Mouse (Mus musculus) brain, embryonic 14.5 days (tissue): Measurements from ENCODE around the gene Polk.

Source experiments
- CTCF ChIP-seq: fragments of 200-500 bp; IDR thresholded peaks from 2 replicates; pipeline ENCODE4 v1.5.1; 2012; ENCODE audit warnings: inconsistent platforms, mild to moderate bottlenecking, moderate library complexity, borderline replicate concordance; ENCODE audit not compliant: insufficient read depth, insufficient read length; ENCODE audit errors: extremely low read depth
- POLR2A ChIP-seq: fragments of 200-500 bp; IDR thresholded peaks from 2 replicates; pipeline ENCODE4 v1.6.1; 2012; ENCODE audit warnings: mild to moderate bottlenecking, inconsistent platforms, borderline replicate concordance; ENCODE audit not compliant: poor library complexity, insufficient read depth, insufficient read length, severe bottlenecking; ENCODE audit errors: extremely low read depth

DNA sequence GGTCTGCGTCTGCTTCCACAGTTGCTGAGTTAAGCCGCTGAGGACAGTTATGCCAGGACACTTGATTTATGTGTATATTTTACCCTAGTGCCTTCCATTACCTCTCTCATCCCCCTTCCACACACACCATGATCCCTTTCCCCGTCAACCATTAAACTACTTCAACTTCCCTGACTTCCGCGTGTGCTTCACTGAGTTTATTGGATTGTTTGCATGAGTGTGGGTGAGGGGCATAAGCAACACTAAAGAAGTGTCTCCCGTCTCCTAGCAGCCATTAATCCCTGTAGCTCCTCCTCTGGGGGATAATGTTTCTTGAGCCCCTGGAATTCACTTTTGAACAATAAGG lies 28.6 kb upstream of the Polk start:
- no peak for TF ChIP-seq CTCF
- no peak for TF ChIP-seq POLR2A
